Mouse (Mus musculus): ENCODE data around the gene Arhgef17. TPM values are rescaled to one million over a fixed set of nuclear protein-coding genes. Genes with fewer than 3 reads are reported as not detected.

Arhgef17 gene
- polyA plus RNA-seq, 1 experiment from 2014 or later: 8.2 TPM

DNA sequence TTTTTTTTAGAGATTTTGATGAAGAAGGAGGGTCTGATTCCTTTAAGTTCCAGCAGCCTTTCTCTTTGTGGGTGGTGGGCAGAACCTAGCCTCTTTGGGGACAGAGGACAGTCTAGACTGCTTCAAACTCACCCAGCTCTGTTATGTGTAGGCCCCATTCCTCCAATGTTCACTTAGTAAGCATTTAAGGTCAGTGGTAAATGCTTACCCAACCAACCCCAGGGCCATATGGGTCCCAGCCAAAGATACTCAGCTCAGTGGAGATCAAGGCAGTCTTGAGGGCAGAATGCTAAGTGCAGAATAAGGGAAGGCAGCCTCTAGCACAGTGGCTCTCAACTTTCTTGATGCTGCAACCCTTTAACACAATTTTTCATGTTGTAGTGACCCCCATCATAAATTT, 1.6 kb upstream of the Arhgef17 start:
- Histone ChIP-seq H3K36me3 (peaks cover 7% of the 10 kb centered on the region), H3K27me3 (ENCODE audit: insufficient read depth, poor library complexity, severe bottlenecking) (peaks cover 9% of the 10 kb centered on the region), H3K4me1 (replicated peaks) (peaks cover 46% of the 10 kb centered on the region), H3K9me3 (no peaks in the 10 kb centered on the region), H3K4me3 (no peak overlapping the region), H3K27ac (no peak overlapping the region)
- no peak for DNase-seq (ENCODE audit: low spot score)

DNA sequence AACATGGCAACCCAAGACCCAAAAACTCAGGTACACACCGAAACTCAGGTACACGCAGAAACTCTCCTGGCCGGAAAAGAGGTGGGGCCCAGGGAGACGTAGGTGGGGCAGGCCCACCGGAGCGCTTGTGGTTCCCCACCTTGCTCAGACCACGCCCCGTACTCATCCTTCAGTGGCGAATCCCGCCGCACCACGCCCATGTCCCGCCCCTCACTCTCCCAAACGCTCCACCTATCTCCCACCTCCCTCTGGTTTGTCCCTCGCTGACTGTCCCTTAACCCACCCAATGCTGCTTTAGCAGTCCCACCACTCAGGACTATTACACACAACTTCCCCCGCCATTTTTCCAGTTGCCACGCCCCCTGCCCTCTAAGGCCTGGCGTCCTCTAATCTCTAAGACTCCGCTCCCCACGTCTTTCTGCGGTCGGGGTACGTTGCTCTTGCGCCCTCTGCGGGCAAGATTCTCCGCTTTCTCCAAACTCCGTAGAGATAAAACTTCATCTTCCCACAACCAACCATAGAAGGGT, 637 bp upstream of the Arhgef17 start:
- H3K9me3 ChIP-seq: no peaks in the 10 kb centered on the region
- peak; percentile 92 for DNase-seq (ENCODE audit: low spot score)
- H3K36me3 ChIP-seq: peaks cover 9% of the 10 kb centered on the region
- peak overlapping the region; percentile 99 for H3K27ac ChIP-seq
- H3K4me3 ChIP-seq: peak overlapping the region; percentile 85
- H3K27me3 ChIP-seq (ENCODE audit: insufficient read depth, poor library complexity, severe bottlenecking): peaks cover 9% of the 10 kb centered on the region
- H3K4me1 ChIP-seq (replicated peaks): peaks cover 56% of the 10 kb centered on the region
- WGBS: under 1% methylated on average over 27 of the region's 27 CpGs

DNA sequence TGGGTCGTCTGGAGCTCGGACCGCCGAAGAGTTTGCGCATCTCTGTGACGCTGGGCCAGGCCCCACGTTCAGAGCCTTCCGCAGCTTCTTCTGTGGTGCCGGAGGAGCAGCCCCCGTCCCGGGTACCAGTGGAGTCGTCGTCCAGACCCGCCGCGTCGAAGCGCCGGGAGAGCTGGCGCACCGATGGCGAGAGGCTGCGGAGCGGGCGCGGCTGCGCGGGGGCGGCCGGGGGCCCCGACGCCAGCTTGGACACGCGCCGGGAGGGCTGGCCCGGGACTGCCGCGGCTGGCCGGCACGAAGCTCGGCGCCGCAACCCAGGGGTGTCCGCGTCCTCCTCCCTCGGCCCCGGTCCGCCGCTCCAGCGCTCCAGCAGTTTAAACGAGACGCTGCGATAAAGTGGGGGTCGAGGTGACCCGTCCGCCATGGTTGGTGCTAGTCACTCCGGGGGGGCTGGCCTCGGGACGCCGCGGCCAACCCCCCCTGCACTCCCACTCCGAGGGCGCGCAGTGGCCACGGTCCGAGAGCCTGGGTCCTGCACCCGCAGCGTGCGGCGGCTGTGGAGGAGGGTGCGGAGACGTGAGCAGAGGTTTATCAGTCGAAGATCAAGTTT, 486 bp downstream of the Arhgef17 start:
- Histone ChIP-seq H3K27ac (peak overlapping the region; percentile 99), H3K4me3 (peak overlapping the region; percentile 85), H3K36me3 (peaks cover 14% of the 10 kb centered on the region), H3K27me3 (ENCODE audit: insufficient read depth, poor library complexity, severe bottlenecking) (peaks cover 9% of the 10 kb centered on the region), H3K4me1 (replicated peaks) (peaks cover 67% of the 10 kb centered on the region), H3K9me3 (no peaks in the 10 kb centered on the region)
- DNase-seq (ENCODE audit: low spot score): no peak
- under 1% methylated on average over 73 of the region's 73 CpGs for WGBS

DNA sequence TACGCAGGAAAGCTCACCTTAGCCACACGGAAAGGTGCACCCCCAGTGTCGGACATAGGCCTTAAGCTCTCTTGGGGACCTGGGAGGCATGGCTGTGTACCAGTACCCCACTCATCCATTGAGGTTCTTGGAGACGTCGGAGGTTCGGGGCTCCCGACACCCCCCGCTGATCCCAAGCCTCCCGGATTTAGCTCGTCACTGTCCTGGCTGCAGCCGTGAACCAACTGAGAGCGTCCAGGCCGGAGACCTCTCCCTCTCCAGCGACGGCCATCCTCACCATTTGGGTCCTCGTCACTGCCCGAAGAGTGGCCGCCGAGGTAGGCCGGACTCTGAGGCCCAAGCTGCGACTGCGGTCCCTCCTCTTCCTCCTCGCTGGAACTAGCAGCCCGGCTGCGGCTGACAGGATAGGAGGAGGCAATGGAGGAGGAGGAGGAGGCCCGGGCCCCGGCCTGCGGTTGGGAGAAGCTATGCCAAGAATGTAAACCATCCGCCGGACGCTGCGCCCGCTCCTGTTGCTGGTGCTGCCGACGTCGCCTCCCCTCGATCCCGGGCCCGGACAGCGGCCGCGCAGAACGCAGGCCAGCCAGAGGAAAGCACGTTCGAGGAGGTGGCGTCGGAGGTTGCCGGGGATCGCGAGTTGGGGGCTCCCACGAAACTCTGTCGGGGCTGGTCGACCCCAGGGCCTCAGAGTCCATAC, 1.1 kb downstream of the Arhgef17 start:
- Histone ChIP-seq H3K4me1 (replicated peaks) (peaks cover 74% of the 10 kb centered on the region), H3K9me3 (no peaks in the 10 kb centered on the region)

DNA sequence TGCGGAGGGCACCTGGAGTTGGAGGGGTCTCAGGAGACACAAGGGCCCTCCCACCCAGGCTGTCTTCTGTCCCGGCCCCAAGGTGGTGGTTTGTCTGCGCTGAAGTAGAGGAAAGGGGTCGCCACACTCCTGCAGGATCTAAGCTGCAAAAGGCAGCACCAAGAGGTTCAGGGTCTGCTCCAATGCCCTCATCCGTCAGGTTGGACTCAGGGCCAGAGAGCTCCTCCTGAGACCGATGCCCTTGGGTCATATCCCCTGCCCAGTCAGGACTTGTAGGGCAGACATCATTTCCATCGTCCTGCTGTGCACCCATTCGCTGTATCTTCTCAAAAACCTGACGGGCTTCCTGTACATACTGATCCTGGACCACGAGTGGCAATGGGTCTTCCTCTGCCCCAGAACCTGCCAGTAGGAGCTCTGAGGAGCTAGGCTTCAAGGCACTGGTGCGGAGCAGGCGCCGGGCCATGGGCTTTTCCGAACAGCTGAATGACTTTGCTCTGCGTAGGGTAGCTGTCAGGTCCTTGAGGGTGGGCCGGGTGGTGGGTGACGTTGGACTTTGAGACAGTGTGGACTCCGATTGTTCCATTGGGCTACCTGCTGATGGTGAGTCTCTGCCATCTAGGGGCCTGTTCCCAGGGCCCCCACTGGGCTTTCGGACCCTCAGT, 2.1 kb downstream of the Arhgef17 start:
- H3K4me3 ChIP-seq: peak overlapping the region; percentile 85
- H3K27ac ChIP-seq: peak overlapping the region; percentile 99; the same call in 1 of the 2 replicates
- peaks cover 84% of the 10 kb centered on the region for H3K4me1 ChIP-seq (replicated peaks)
- 77% methylated on average over 19 of the region's 19 CpGs for WGBS
- peaks cover 21% of the 10 kb centered on the region for H3K36me3 ChIP-seq
- H3K27me3 ChIP-seq (ENCODE audit: insufficient read depth, poor library complexity, severe bottlenecking): peaks cover 9% of the 10 kb centered on the region
- H3K9me3 ChIP-seq: no peaks in the 10 kb centered on the region
- no peak for DNase-seq (ENCODE audit: low spot score)

More for the DNA sequence above, 1.1 kb downstream of the Arhgef17 start:
- Histone ChIP-seq H3K27ac (peak overlapping the region; percentile 99), H3K4me3 (peak overlapping the region; percentile 85), H3K36me3 (peaks cover 17% of the 10 kb centered on the region), H3K27me3 (ENCODE audit: insufficient read depth, poor library complexity, severe bottlenecking) (peaks cover 9% of the 10 kb centered on the region)
- WGBS: 2% methylated on average over 52 of the region's 53 CpGs
- peak; percentile 81 for DNase-seq (ENCODE audit: low spot score)

DNA sequence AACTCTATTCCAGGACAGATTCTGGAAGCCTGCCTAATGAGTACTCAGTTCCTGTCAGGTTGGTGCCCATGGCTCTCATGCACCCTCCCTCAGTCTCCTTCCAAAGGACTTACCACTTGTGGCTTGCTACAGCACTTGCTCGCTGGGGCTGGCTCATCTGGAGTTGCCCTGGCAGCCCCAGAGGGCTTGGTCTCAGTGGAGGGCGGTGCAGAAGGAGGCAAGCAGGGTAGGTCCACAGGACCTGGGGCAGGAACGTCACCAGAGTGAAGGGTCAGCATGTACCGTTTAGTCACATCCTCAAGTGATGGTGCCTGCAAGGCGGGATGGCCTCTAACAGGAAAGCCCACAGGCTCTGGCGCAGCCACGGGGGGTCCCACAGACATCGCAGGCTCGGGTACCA, 3.5 kb downstream of the Arhgef17 start:
- H3K27ac ChIP-seq: peak overlapping the region; percentile 40; the same call in 1 of the 2 replicates

DNA sequence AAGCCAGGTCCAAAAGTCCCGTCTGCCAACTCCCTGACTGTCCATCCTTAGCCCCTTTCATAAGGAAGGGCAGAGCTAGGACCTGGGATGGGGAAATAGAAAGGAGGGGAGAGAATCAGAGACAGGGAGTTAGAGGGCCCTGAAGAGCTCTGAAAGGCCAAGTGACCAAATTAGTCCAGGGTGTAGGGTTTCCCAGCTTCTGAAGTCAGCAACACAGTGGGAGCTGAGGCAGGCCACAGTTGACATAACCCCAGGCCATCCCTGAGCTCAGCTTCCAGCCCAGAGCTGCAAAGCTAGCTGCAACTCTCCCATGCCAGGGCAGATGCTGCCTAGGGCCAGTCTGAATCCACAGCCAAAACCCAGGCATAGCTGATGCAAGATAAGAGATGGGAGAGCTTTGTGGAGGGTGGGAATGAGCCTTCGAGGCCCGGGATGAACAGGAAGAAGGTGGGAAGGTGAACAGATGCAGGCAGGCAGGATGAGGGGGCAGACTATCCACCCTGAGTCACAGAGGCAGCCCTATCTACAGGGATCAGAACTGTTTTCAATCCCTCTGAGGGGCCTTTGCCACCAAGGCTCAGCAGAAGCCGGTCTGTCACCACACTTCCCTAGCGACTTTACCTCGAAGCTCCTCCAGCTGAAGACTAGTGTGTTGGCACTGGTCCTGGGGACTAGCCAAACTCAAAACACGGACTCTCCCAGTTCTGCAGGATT, 4.5 kb downstream of the Arhgef17 start:
- WGBS: 29% methylated on average over 7 of the region's 7 CpGs
- peaks cover 43% of the 10 kb centered on the region for H3K36me3 ChIP-seq
- DNase-seq (ENCODE audit: low spot score): no peak

More for the DNA sequence above, 3.5 kb downstream of the Arhgef17 start:
- 53% methylated on average over 9 of the region's 9 CpGs for WGBS
- no peak for DNase-seq (ENCODE audit: low spot score)
- Histone ChIP-seq H3K36me3 (peaks cover 34% of the 10 kb centered on the region), H3K27me3 (ENCODE audit: insufficient read depth, poor library complexity, severe bottlenecking) (peaks cover under 1% of the 10 kb centered on the region), H3K4me1 (replicated peaks) (peaks cover 97% of the 10 kb centered on the region), H3K9me3 (no peaks in the 10 kb centered on the region), H3K4me3 (peak overlapping the region; percentile 85)

DNA sequence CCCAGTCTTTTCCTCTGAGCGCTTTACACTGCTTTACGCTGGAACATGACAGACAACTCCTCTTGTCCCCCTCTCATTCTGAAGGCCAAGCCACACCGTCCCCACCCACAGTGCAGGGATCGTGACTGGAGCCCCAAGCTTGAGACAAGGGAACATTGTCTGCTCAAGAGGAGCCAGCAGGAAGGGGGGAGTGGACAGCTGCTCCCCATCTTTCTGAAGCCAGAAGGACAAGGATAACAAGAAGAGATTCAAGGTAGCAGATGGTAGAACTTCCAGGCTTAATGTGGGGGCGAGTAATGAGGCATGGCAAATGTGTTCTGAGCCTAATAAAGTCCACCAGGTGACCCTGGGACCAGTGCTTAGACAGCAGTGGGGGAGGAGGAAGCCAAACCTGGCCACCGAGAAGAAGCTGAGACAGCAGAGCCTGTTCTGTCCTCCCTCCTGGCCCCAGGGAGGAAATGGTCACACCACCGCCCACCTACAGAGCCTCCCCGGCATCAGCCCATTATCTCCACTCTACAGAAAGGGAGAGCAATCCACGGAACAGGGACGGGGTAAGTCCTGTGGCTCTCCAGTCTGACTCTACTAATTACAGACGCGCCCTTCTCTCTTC, 5.5 kb downstream of the Arhgef17 start:
- Histone ChIP-seq H3K4me1 (replicated peaks) (peaks cover 100% of the 10 kb centered on the region), H3K9me3 (no peaks in the 10 kb centered on the region), H3K27me3 (ENCODE audit: insufficient read depth, poor library complexity, severe bottlenecking) (no peaks in the 10 kb centered on the region; the same call in 1 of the 2 replicates), H3K4me3 (peak overlapping the region; percentile 85), H3K27ac (peak overlapping the region; percentile 76), H3K36me3 (peaks cover 53% of the 10 kb centered on the region)
- 27% methylated on average over 12 of the region's 12 CpGs for WGBS
- DNase-seq (ENCODE audit: low spot score): no peak

More for the DNA sequence above, 4.5 kb downstream of the Arhgef17 start:
- H3K27ac ChIP-seq: peak overlapping the region; percentile 76
- H3K4me1 ChIP-seq (replicated peaks): peaks cover 99% of the 10 kb centered on the region
- H3K4me3 ChIP-seq: peak overlapping the region; percentile 85
- no peaks in the 10 kb centered on the region; the same call in 1 of the 2 replicates for H3K27me3 ChIP-seq (ENCODE audit: insufficient read depth, poor library complexity, severe bottlenecking)
- no peaks in the 10 kb centered on the region for H3K9me3 ChIP-seq

DNA sequence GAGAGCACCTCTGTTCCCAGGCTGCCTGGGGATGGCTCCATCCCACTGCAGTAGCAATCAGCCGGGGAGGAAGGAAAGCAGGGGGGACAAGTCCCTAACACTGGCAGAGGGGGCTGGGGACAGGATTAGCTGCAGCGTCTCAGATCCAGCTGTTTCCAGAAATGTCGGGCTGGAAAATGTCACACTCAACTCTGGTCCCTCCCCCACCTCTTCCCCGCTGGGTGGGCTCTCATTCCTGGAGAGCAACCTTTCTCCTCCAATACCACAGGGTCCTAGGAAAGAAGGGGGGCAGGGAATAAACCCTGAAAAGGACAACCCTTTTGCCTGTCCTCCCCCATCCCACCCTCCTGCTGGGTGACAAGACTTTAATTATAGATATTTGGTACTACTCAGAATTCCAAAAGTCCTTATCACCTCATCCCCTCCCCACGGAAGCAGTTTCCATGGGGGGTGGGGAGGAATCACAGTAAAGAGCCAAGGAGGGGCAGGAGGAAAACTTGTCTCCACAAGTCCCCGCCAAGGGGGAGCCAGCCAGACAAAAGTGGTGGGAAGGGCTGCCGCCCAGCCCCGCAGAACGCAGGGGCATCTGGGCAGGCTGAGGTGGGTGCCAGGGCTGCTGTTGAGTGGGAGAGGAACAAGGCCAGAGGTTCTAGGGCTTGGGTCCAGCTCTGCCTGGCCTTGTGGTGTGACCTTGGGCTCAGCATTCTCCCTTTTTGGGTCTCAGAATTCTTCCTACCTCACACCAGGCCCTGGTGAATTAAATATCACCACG, 7.0 kb downstream of the Arhgef17 start:
- H3K27ac ChIP-seq: peak overlapping the region; percentile 66
- no peaks in the 10 kb centered on the region; the same call in 1 of the 2 replicates for H3K27me3 ChIP-seq (ENCODE audit: insufficient read depth, poor library complexity, severe bottlenecking)
- H3K4me3 ChIP-seq: peak overlapping the region; percentile 85
- DNase-seq (ENCODE audit: low spot score): no peak
- peaks cover 99% of the 10 kb centered on the region for H3K4me1 ChIP-seq (replicated peaks)
- peaks cover 65% of the 10 kb centered on the region for H3K36me3 ChIP-seq
- H3K9me3 ChIP-seq: no peaks in the 10 kb centered on the region
- WGBS: 20% methylated on average over 10 of the region's 10 CpGs

DNA sequence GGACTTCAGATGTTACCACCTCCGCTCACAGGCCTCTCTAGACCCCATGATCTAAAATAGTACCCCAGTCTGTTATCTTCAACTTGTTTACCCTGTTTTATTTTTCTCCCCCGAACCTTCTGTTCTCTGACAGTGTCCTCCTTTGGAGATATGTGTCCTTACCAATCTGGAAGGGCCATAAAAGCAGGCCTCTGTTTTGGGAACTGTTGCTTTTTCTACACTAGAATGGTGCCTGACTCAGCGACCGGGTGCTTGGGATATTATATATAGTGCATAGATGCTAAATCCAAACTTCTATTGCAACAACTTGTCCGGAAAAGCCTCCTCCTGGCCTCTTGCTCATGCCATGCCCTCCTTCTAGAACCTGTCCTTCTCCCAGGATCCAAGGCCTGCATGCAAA, 7.7 kb downstream of the Arhgef17 start:
- peaks cover 99% of the 10 kb centered on the region for H3K4me1 ChIP-seq (replicated peaks)

DNA sequence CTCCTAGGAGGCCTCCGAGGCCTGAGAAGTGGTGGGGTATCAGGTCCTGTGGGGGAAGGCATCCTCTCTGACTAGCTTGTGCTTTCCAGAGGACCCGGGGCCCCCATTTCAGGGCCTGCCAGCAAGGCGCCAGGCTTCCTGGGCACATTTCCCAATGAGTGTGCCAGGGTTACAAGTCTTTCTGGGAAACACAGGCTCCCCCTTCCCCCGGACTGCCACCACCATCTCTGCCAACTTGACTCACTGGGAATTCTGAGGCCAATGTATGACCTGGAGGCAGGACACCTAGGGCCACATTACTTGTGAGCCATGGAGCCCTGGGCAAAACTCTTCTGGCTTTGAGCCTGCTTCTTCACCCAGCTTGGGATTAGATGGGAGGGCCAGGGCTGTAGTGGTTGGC, 9.0 kb downstream of the Arhgef17 start:
- 89% methylated on average over 4 of the region's 4 CpGs for WGBS
- H3K4me1 ChIP-seq (replicated peaks): peaks cover 99% of the 10 kb centered on the region

More for the DNA sequence above, 7.7 kb downstream of the Arhgef17 start:
- no peaks in the 10 kb centered on the region for H3K27me3 ChIP-seq (ENCODE audit: insufficient read depth, poor library complexity, severe bottlenecking)
- no peak for DNase-seq (ENCODE audit: low spot score)
- WGBS: 89% methylated on average over 5 of the region's 5 CpGs
- peak overlapping the region; percentile 66 for H3K27ac ChIP-seq
- no peaks in the 10 kb centered on the region for H3K9me3 ChIP-seq
- H3K4me3 ChIP-seq: peak overlapping the region; percentile 85; the same call in 1 of the 2 replicates
- H3K36me3 ChIP-seq: peaks cover 67% of the 10 kb centered on the region

More for the DNA sequence above, 9.0 kb downstream of the Arhgef17 start:
- H3K27ac ChIP-seq: peak overlapping the region; percentile 25; the same call in 1 of the 2 replicates
- H3K4me3 ChIP-seq: no peak overlapping the region
- H3K27me3 ChIP-seq (ENCODE audit: insufficient read depth, poor library complexity, severe bottlenecking): no peaks in the 10 kb centered on the region
- H3K36me3 ChIP-seq: peaks cover 68% of the 10 kb centered on the region
- H3K9me3 ChIP-seq: no peaks in the 10 kb centered on the region
- no peak for DNase-seq (ENCODE audit: low spot score)

Data from hindbrain, embryonic 10.5 days (tissue).